9 mouse cellular contexts compared by ENCODE assay signal in genomic region chr9:60234233-60235115, GRCm38 (mm10).
A peak's percentile ranks its signal among the peaks of the same experiment; 100 is the strongest.
DNase-seq lines count a peak whose midpoint lies in the region; ATAC-seq and TF ChIP-seq lines count a peak whose summit lies in the region.
"Had no signal": no experiment of that assay in that cellular context is flagged by ENCODE, and none has a peak within 500 bp of the region (broad histone marks: within the 10 kb centered on the region; RNA-seq: fewer than 3 reads in every experiment).

No protein-coding gene starts in this region.

- TF ChIP-seq POLR2A in cerebellum, adult 2 months (IDR thresholded peaks at IDR 0.05; ENCODE audit: borderline replicate concordance, insufficient read depth, low read length): no peak

- DNase-seq in gastrocnemius, postnatal 25 days: peak; percentile 30
- no peak for DNase-seq in gastrocnemius, postnatal 10 days
- peak; percentile 34 for DNase-seq in embryo, embryonic 11.5 days (ENCODE audit: low read depth, low spot score)
- DNase-seq in kidney, adult 11 months: peak; percentile 86
- DNase-seq in liver, postnatal 0 days: no peak
- no peak for DNase-seq in cerebellum, adult 2 months
- DNase-seq in spleen, adult 12 weeks (ENCODE audit: low spot score): no peak
- no peak for DNase-seq in cerebellum, adult 9-11 months
- DNase-seq: cerebellum, postnatal 36 days had no signal

- peak; percentile 76 for ATAC-seq in liver, postnatal 0 days

- H3K9me3 ChIP-seq in liver, postnatal 0 days (ENCODE audit: low read length): no peaks in the 10 kb centered on the region

- 50% methylated on average over 8 of the region's 8 CpGs for WGBS in liver, postnatal 0 days (ENCODE audit: insufficient replicate concordance)
- WGBS in cerebellum, adult 2 months: 66% methylated on average over 8 of the region's 8 CpGs

- TF ChIP-seq EP300 in liver, postnatal 0 days (IDR thresholded peaks at IDR 0.05; ENCODE audit: low read depth): no peak

- peaks cover 7% of the 10 kb centered on the region; the same call in 1 of the 2 replicates for H3K4me1 ChIP-seq in liver, postnatal 0 days (ENCODE audit: insufficient read depth)
- H3K4me1 ChIP-seq in cerebellum, adult 2 months (ENCODE audit: control insufficient read depth, insufficient read depth, low read length): no peaks in the 10 kb centered on the region

- H3K27me3 ChIP-seq in liver, postnatal 0 days (ENCODE audit: insufficient read depth, low read length): no peaks in the 10 kb centered on the region
- no peaks in the 10 kb centered on the region for H3K27me3 ChIP-seq in cerebellum, adult 2 months (ENCODE audit: control insufficient read depth, insufficient read depth, low read length)

- H3K4me2 ChIP-seq in liver, postnatal 0 days (ENCODE audit: low read depth, low read length): no peak overlapping the region

- H3K9ac ChIP-seq in liver, postnatal 0 days (replicated peaks): no peak overlapping the region

- no peak for TF ChIP-seq CTCF in liver, postnatal 0 days (IDR thresholded peaks at IDR 0.05; ENCODE audit: low read depth)
- no peak for TF ChIP-seq CTCF in cerebellum, adult 2 months (IDR thresholded peaks at IDR 0.05; ENCODE audit: borderline replicate concordance, insufficient read depth, low read depth, low read length)

- H3K27ac ChIP-seq in liver, postnatal 0 days (ENCODE audit: low read depth): no peak overlapping the region
- H3K27ac ChIP-seq in cerebellum, adult 2 months (ENCODE audit: insufficient read depth, low read length): no peak overlapping the region

- H3K36me3 ChIP-seq in liver, postnatal 0 days (replicated peaks; ENCODE audit: insufficient read depth, low read length): no peaks in the 10 kb centered on the region

- H3K4me3 ChIP-seq in liver, postnatal 0 days (ENCODE audit: low read depth, low read length): no peak overlapping the region
- H3K4me3 ChIP-seq in cerebellum, adult 2 months (replicated peaks; ENCODE audit: insufficient read depth, low read depth, low read length): no peak overlapping the region

Comparison
In these comparisons a context has a peak if more than half of its experiments do, and no peak if none do; other contexts are left out.
1. DNase-seq: peak in gastrocnemius, postnatal 25 days (single experiment), embryo, embryonic 11.5 days (single experiment) and kidney, adult 11 months (single experiment); none in gastrocnemius, postnatal 10 days (single experiment), liver, postnatal 0 days (single experiment), cerebellum, adult 2 months (0 of 2), spleen, adult 12 weeks (single experiment) and cerebellum, adult 9-11 months (single experiment).